Mouse (Mus musculus): ENCODE results near the gene Atp6v1e1.
"Not testable (repeated sequence)": the region's sequence is repeated elsewhere in the genome, so short reads cannot be mapped to it uniquely, and the experiment has no call there.

Atp6v1e1 gene

DNA sequence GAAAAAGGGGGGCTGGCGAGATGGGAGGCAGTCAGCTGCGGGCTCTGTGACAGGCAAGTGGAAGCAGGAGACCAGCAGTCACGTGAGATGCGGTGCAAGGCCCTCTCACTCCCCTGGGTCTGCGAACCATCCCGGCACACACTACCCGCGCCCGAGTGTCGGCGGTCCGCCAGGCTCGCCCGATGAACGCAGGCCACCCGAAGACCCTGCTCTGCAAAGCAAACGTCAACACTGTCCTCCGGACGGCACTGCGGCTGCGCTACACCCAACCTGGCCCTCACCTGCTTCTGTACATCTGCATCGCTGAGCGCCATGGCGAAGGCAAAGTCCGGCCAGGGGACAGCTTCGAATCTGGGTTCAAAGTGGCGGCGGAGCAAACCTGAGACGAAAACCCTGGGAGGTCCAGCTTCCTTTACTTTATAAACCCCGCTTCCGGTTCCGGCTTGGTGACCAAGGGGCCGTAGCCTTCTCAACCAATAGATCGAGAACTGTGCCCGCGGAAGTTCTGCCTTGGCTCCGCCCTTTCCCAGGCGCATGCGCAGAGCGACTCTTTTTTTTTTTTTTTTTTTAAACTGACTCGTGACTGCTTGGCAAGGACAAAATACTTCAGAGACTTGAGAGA is at the start of gene Atp6v1e1:
Gene Atp6v1e1 (minus strand): TSS at position 487 of the 622 bp plus-strand sequence.
- DNase-seq (ENCODE audit: low read depth, low spot score) = peak; percentile 96

DNA sequence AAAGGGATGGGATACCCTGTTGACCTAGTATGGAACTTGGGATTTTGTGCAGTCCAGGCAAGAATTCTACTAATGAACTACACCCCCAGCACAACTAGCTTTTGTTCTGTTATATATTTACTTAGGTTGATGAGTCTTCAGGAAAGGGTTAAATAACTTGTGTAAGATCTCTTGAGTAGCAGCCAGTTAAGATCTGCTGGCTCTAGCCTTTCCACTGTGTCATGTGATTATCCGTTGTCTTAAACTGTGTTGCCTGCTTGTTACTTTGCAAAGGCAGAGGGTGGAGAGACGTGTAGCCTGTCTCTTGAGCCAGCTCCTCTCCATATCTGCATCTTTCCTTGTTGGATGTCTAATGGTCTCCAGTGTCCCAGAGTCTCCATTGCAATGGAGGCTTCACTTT is 48.7 kb upstream of the Atp6v1e1 start:
- DNase-seq (ENCODE audit: low read depth, low spot score) = no peak

DNA sequence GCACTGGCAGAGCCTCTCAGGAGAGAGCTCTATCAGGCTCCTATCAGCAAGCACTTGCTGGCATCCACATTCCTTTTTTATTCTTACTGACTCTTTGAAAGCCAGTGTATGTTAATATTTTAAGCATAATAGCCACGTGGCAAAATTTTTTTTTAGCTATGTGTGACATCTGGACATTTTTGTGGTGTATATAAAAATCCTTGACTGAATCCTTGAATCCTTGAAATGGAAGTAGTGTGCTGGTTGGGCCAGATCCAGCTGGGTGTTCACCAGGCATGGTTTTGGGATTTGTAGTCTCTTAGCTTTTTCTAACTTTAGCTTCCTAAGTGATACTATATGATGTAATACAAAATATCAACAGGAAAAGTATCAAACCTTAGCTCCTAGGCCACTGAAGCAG is 46.2 kb upstream of the Atp6v1e1 start:
- no peak for DNase-seq (ENCODE audit: low read depth, low spot score)

DNA sequence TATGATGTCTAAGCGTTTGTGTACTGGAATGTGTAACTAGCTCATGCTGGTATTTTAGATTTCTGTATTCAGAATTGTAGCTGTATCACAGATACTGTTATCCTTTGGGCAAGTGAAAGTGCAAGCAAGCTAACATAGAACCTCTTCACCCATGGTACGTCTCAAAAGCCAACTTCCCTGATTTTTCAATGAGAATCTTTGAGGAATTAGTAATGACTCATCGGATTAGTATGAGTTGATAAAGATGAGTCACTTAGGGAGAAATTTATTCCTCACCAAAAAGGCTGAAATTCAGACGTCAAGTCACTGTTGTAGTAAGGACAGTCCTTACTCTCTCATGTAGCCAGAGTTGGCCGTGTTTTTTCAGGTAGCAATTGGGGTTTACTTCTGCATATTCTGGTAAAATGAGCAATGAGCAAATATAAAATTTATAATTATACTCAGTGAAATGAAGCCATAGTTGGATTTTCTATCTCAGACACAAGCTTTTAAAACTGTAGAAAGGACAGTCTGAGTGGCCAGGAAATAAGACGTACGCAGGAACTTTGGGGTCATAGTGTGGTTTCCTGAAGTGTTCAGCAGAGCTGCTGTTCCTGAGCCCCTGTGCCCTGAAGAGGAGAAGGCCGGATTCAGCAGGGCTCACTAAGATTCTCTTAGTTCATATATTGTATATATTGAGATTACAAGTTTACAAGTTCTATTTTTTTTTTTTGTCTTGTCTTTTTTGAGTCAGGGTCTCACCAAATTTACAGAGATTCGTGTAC is 43.6 kb upstream of the Atp6v1e1 start:
- DNase-seq (ENCODE audit: low read depth, low spot score) = no peak

DNA sequence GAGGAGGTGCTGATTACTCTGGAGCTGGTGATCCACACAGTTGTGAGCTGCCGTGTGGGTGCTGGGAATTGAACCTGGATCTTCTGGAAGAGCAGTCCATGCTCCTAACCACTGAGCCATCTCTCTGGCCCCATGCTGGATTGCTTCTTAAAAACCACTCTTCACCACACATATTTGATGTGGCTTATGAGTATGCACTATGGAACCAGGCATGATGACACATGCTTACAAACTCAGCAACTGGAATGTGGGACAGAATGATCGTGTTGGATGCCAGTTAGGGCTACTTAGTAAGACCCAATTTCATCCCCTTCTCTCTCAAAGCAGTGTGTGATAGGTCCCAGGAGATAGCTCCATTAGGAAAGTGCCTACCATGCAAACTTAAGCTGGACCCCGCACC is 37.5 kb upstream of the Atp6v1e1 start:
- no peak for DNase-seq (ENCODE audit: low read depth, low spot score)

DNA sequence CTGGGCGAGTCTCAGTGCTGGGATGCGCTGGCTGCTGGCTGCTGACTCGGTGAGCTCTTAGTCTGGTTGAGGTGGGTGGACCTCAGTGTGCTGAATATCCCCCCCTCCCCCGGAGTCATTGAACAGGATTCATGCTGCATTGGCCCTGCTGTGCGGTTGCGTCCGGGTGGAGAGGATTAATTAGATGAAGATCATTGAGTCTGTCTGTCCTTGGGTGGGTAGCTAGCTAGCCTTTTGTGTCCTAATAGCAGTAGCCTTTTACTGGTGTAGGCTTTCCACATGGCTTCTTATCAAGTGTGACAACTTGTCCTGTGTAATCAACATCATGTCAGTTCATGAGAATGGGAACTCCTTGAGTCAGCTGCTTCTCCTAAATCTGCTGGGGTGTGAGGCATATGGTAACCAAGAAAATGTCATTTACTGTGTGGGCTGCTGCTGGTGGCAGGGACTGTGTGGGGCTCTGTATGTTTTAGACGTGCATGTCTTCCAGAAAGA is 35.7 kb upstream of the Atp6v1e1 start:
- DNase-seq (ENCODE audit: low read depth, low spot score) = no peak

DNA sequence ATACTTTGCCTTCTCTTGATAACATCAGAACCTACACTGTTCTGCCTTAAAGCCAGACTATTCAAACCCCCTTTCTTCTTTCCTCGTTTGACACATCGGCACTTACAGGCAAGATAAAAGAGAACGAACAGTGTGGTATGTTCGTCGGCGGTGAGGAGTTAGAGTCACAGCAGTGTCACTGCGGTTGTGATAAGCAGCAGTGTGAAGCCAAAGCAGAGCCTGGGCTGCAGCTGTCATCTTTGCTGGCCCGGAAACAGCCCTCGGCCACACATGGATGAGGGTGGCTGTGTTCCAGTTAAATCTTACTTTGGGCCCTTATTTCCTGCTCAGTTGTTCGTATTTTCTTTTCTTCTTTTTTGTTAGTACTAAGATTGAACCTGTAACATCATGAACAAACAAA is 31.8 kb upstream of the Atp6v1e1 start:
- DNase-seq (ENCODE audit: low read depth, low spot score) = no peak

DNA sequence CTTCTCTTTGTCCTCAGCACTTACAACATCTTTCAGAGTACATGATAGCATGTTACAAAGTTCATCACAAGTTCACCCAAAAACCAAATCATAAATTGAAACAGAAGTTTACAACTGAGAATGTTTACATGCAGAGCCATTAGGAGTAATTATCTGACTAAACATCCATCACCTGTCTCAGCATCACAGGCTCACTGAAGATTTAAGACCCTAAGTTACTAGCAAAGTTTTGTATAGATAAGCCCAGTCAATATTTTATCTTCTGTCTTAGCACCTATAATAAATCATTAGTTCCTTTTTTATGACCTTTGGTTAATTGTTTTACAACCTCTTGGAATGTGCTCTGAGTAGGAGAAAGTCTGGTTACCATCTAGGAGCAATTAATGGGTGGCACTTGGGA is 28.1 kb upstream of the Atp6v1e1 start:
- DNase-seq (ENCODE audit: low read depth, low spot score) = not testable (repeated sequence)

DNA sequence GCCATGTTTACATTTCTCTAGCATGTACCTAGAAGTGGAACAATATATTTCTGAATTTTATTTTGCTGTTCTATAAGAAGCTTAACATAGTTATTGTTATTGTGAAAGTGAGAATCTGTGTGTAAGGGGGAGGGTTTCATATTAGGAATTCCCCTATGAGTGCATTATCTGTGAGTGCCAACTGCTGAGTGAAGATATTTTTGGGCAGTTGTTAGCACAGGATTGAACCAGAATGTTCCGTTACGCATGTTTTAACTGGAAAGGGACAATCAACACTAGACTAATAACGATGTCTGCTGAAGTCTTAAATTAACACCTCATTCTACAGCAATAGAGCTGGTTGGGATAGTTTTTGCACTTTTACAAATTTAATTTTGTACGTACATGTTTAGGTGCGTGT is 19.2 kb upstream of the Atp6v1e1 start:
- no peak for DNase-seq (ENCODE audit: low read depth, low spot score)

DNA sequence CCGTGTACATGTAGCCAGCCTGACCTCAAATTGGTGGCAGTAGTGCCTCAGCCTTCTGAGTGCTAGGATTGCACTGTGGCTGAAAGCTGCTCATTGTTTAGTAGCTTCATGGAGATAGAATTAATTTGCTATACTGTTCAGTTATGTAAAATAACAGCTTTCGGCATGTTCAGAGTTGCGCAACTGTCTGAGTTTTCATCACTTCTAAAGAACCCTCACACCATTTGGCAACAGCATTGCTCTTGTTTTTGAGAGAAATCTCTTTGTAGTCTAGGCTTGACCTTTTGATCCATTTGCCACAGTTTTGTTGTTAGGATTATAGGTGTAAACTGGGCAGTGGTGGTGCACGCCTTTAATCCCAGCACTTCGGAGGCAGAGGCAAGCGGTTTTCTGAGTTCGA is 17.7 kb upstream of the Atp6v1e1 start:
- no peak for DNase-seq (ENCODE audit: low read depth, low spot score)

DNA sequence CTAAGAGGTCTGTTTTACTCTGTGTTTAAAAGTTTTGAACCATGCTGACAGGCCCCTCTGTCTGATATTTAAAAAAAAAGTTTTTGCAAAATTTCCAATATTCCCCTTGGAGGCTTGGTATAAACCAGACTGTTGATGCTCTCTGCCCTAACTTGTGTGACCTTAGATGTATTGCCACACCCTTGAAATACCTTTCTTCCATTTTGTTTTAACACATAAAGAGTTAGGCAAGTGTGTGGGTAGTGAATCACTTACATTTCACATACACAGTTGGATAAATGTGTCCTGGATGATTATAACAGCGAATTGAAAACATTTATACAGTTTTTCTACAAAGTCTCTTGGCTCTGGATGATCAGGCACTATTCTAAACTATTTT is 14.5 kb upstream of the Atp6v1e1 start:
- DNase-seq (ENCODE audit: low read depth, low spot score) = no peak

DNA sequence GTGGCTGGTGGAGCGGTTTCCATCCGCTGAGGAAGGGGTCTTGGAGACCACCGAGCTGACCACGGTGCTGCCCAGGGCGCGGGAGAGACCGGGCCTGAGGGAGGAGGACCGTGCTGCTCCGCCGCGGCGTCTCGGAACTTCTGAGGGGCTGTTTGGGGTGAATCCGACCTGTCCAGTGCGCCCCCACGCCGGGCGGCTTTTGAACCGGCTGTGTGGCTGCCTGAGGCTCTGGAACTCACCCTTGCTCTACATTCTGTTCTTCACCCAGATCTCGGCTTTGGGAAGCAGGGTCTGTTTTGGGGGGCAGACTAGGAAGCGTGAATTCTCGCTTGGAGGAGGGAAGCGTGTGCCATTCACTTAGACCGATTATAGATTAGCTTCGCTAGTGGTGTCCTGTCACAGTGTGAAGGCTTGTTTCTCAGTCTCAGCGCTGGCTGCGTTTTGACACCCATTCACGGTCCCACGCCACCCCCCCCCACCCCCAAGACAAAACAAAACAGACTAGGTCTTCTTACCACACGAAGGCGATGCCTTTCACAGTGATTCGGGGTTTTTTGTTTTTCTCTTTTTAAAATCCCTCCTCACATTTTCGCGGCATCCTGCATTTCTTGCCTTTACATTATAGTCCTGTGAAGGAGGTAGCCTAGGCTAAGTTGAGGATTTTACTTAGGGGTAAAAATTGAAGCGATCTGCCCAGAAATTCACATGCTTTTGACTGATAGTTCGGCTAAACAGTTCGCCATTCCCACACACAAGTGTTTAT is 14.0 kb upstream of the Atp6v1e1 start:
- peak; percentile 43 for DNase-seq (ENCODE audit: low read depth, low spot score)

DNA sequence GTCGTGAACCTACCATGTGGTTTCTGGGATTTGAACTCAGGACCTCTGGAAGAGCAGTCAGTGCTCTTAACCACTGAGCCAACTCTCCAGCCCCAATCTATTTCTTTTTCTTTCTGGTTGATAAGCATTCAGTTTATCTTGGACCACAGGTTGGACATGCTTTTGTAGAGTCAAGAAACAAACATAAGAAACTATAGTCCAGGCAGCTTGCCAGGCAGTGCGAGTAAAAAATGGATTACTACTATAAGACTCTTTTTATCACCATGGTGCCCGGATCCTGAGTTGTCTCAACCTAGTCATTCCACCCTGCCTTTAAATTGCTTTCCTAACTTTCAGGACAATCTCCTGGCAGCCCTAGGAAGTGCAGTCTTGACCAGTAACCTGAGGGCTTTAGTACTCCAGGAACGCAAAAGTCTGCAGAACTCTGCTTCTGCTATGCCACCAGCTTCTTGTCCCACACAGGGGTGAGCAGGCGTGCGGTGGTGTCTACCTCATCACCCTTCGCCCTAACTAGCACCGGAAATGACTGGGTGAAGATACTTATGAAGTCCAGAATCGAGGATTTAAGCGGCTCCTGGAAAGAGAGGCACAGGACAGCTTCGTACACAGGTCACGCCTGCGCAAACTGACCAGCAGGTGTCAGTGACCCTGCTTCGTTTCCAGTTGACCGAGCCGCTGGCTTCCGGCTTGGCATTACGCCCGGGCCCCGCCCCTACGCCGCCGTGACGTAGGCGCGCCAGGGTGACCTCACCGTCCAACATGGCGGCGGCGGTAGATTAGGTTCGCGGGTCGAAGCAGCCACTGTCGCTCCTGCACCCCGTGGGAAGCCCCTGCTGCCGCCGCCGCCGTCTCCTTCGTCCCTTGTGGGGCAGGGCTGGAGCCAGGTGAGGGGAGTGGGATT is 13.1 kb upstream of the Atp6v1e1 start, which contains the start of gene Bcl2l13:
Gene Bcl2l13 (plus strand): TSS at position 739 of the 901 bp plus-strand sequence.
- peak; percentile 77 for DNase-seq (ENCODE audit: low read depth, low spot score)

DNA sequence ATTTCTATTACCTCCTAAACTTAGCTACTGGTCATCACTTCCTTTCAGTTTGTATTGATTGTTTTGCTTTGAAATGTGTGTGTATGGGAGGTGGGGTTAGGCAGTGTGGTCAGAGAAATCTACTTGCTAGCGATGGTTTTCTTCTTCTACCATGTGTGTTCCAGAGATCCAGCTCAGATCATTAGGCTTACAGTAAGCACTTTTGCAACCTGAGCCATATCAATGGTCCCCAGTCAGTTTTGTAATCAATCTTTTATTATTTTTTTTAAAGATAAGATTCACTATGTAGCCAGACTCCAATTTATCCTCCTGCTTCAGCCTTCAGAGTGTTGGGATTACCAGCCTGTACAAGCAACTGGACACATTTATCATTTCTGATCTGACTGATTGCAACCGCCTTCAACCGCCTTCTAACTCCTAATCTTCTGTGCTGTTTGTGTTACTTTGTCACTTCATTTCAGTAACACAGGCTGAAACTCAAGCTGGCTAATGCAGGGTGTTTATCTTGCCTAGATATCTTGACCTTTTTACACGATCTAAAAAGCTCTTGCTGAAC is 12.3 kb upstream of the Atp6v1e1 start:
- DNase-seq (ENCODE audit: low read depth, low spot score) = no peak

DNA sequence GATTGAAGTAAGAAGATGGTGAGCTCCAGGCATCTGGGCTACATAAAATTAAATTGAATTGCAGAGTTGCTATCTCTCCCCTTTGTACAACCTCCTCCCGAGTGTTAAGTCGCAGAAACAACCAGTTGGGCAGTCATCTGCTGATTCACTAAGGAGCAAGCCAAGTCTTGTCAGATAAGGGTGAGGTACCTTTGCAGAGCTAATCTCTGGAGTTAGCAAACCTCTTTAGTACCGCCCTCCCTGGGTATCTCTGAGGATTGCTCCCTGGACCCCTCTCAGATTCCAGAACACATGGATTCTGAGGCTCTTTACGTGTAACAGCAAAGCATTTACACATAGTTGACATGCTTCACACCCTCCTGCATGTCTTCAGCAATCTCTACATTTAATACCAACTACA is 9.5 kb upstream of the Atp6v1e1 start:
- no peak for DNase-seq (ENCODE audit: low read depth, low spot score)

DNA sequence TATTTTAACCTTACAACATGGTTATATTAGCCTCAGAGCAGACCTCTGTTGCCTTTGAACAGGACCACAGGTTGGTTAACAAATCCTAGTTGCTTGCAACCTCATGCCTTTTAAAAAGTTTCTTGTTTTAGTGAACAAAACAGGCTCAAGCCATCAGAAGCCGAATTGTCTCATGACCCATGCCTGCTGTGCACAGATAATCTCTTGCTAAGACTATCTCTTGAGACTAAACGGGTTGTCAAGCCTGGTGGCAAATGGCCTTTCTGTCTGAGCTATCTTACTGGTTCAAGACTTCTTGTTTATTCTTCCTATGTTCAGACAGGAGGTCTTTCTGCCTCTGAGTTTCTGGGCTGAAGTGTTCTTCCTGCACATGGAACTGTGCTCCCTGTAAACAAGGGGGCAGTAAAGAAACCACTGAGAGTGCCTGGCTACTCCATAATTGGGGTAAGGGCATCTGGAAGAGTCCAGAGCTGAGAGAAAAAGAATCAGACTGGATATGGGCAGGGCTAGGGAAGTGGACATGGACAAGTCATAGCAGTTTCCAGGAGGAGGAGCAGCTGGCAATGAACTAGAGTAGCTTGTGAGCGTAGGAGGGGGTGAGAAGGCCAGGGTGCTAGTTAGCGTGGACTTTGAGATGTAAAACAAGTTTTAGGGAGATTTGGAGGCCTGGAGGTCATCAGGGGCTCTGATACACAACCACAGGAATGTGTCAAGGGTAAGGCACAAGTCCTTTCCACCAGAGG is 8.4 kb upstream of the Atp6v1e1 start:
- DNase-seq (ENCODE audit: low read depth, low spot score) = no peak

DNA sequence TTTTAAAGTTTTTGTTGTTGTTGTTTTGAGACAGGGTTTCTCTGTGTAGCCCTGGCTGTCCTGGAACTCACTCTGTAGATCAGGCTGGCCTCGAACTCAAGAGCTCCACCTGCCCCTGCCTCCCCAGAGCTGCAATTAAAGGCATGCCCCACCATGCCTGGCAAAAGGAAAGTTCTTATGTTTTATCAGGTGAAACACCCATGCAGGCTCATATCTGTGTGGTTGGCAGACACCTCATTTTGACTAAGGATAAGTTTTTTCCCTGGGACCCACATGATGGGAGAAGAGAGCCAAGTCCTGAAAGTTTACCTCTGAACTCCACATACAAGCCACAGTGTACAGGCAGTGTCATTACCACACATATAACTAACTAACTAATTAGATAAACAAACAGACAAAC is 7.5 kb upstream of the Atp6v1e1 start:
- DNase-seq (ENCODE audit: low read depth, low spot score) = no peak

DNA sequence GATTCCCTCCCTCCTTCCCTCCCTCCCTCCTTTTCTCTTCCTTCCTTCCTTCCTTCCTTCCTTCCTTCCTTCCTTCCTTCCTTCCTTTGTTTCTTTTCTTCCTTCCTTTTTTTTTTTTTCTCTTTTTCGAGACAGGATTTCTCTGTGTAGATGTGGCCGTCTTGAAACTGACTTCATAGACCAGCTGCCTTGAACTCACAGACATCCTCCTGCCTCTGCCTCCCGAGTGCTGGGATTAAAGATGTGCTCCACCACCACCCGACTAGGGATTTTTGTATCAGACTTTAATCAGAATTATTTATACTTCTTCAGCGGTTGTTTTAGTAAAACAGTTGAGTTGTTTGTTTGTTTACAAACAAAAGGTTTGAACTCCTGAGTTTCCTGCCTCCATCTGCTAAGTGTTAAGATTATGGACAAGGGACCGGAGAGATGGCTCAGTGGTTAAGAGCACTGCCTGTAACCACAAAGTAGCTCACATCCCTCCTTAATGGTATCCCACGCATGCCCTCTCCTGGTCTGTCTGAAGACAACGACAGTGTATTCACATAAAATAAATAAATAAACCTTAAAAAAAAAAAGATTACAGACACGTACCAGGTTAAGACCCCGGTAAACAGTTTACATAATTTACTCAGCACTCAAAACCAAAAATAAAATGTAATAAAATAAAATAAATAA is 483 bp upstream of the Atp6v1e1 start:
- no peak for DNase-seq (ENCODE audit: low read depth, low spot score)

DNA sequence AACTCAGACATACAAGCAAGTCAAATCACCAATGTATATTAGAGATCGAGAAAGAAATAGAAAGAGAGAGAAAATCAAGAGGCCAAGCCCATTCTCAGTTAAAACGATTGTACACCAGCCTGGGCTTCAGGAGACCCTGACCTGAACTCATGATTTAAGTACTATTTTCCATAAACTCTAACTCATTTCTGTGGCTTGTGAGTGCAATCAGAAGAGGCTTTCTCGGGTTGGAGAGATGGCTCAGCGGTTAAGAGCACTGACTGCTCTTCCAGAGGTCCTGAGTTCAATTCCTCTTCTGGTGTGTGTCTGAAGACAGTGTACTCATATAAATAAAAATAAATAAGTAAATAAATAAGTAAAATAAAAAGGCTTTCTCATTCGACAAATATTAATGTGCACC is 878 bp downstream of the Atp6v1e1 start:
- no peak for DNase-seq (ENCODE audit: low read depth, low spot score)

DNA sequence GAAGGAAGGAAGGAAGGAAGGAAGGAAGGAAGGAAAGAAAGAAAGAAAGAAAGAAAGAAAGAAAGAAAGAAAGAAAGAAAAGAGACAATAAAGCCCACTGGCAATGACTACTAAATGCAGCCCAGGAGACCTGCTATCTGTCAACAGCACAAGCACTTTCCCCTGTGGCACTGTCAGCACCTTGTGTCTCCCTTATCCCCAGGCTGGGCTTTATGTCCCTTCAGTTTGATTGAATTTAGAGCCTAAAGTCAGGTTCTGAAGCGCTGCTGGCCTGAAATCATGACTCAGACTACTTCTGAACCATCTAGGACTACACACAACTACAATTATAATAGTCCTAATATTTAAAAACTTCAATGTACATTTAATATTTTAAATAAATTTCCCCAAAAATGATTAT is 1.7 kb downstream of the Atp6v1e1 start:
- no peak for DNase-seq (ENCODE audit: low read depth, low spot score)
